Mouse (Mus musculus): ENCODE data around the gene Slc35d2. TPM values are rescaled to one million over a fixed set of nuclear protein-coding genes. Genes with fewer than 3 reads are reported as not detected.
A peak's percentile ranks its signal among the peaks of the same experiment; 100 is the strongest.

Gene Slc35d2
- under 1 TPM; 0.30 to 0.46 TPM for total RNA-seq (2021)
- long read RNA-seq, experiment 1, partial matches to known transcripts, result 0 of 1 reads
- long read RNA-seq, experiment 1, other reads (novel, unspliced or antisense), result 1 of 1 reads
- long read RNA-seq, experiment 2, result 0 reads

DNA sequence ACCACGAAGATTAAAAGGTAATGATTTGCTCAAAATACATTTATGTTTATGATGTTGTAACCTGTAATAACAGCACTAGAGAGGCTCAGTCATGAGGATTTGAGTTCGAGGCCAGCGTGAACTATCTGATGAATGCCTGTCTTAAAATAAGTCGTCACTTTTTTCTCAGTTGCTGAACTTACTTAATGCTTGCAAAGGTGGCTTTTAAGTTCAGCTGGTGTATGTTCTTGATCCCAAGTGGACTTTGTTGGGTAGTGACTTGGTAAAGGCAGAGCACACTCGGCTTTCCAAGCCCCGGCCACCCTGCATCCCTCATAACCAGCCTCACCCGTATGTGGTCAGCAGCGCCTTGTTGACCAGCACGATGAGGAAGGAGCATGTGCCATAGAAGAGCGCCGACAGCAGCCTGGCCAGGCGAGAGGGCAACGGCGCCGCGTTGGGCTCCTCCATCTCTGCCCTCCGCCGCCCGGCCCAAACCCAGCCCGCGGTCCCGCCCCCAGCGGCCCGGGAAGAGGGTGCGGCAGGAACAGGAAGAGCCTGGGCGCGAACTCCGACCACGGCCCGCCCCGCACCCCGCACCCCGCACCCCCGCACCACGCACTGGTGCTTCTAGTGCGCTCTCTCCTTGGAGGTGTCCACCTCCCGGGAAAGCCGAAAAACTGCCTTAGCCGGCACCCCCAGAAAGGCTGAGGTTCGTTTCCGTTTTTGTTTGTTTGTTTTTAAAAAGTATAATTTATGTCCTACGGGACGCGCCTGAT, at the start of gene Slc35d2:
Gene Slc35d2, minus strand, starts transcription at position 511 of the 758 bp plus-strand sequence.
- intact Hi-C loops (cut with DNase I), result no loop called here
- peak; percentile 43 to 59 for DNase-seq

DNA sequence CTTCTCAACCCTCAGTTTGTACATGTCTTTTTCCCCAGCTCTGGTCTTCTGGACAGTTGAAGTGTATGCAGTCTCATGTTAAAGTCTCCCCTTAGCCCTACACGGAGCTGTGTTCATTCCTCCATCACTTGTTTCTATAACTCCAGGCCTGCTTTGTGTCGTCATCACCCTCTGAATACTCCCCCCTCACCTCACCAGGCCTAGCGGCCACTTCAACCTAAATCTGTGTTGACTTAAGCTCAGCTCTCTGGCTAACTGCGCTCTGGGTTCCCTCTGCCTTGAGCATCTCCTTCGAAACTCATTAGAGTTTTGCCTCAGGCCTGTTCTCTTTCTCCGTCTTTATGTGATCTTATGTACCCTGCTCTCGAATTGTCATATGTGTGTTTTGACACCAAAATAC, 48.8 kb upstream of the Slc35d2 start:
- DNase-seq, result no peak
- intact Hi-C loops (cut with DNase I), result no loop called here

DNA sequence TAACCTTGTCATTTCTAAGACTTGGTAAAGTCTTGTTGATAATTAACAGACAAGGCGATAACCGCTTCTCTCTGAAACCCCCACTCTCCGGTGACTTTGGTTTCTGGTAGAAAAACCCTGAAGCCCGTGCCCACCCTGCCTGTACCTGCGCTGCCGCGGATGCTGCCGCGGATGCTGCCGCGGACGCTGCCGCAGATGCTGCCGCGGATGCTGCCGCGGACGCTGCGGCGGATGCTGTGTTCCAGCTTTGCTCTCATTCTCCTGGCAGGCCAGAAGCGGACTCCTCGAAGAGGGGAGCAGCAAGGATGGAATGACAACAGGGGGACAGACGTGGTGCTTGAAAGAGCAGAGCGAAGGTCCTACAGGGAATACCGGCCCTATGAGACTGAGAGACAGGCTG, 40.6 kb upstream of the Slc35d2 start:
- no peak for DNase-seq
- intact Hi-C loops (cut with DNase I), result no loop called here

DNA sequence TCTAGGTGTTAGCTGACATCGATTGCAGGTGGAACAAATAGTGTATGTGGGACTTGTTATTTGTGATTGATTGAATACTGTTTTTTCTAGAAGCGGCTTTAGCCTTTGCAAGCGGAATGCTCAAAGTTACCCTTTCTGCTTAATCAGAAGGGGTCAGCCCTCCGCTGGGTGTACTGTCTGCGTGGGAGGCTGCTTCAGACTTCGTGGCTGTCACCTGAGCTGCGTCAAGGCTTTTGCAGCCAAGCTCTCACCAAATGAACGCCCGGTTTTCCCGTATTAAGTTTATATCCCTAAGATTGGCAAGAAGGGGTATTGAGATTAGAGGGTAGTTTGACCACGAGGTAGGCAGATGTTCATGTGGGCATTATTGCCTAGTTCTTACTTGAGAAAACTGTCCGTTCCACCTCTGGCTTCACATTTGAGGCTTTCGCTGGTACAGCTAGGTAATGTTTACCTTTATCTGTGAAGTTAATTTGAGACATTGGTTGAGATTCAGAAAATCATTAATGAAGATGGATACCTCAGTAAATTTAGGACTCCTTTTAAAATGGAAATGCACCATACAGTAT, 34.1 kb upstream of the Slc35d2 start:
- intact Hi-C loops (cut with DNase I), result no loop called here
- DNase-seq, result no peak

DNA sequence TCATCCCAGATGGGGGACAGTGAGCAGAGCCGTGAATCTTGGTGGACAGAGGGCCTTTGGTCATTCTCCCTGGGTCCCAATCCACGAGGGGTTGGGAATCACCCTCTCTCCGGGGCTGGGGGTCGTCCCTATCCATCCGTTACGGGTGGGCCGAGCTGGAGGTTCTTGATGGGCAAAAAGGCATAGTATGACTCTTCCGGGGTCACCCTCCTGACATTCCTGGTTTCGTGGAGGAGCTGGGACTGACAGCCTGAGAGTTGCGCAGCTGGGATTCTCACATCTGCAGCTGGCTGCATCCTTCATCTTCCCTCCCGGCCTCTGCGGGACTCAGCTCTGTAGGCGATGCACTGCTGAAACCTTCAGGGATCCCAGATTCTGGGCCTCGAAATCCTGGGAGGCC, 33.5 kb upstream of the Slc35d2 start:
- DNase-seq, result no peak
- intact Hi-C loops (cut with DNase I), result no loop called here

DNA sequence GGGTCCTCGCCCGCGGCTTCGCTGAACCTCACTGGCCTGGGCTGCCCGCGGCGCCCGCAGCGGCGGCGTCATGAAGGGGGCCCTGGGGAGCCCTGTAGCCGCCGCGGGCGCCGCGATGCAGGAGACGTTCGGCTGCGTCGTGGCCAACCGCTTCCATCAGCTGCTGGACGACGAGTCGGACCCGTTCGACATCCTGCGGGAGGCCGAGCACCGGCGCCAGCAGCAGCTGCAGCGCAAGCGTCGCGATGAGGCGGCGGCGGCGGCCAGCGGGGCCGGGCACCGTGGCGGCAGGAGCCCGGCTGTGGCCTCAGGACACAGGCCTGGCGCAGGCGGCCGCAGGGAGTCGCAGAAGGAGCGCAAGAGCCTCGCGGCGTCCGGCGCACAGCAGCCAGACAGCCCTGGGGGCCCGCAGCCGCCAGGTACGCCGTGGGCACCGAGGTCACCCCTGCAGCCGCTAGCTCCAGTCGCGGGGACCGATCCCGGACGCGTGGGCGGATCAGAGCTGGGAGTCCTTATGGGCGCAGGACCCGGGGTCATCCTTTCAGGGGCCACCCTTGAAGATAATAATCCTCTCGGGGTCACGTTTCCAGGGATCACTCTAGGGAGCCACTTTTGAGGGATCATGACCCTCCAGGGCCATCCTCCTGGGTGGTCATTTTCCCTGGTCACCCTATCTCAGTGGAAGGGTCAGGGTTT, 32.9 kb upstream of the Slc35d2 start:
- DNase-seq, result no peak
- intact Hi-C loops (cut with DNase I), result no loop called here

DNA sequence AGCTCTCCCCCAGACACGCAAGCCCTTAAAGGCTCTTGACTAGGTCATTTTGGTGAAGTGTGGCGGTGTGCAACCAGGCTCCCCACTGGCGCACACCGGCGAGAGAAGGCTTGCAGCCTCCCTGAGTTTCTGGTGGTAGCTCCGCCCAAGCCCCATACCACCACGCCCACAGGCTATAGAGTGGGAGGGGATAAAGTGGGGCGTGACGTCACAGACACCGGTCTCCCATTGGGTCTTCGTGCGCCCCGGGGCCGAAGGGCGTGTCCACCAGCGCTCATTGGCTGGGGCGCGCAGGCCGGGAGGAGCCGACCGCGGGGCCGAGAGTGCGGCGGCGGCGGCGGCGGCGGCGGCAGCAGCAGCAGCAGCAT, 32.4 kb upstream of the Slc35d2 start, which contains the start of gene Habp4:
Gene Habp4, plus strand, starts transcription at position 277 of the 368 bp plus-strand sequence.
- peak; percentile 94 to 97 for DNase-seq
- intact Hi-C loops (cut with DNase I), result no loop called here

DNA sequence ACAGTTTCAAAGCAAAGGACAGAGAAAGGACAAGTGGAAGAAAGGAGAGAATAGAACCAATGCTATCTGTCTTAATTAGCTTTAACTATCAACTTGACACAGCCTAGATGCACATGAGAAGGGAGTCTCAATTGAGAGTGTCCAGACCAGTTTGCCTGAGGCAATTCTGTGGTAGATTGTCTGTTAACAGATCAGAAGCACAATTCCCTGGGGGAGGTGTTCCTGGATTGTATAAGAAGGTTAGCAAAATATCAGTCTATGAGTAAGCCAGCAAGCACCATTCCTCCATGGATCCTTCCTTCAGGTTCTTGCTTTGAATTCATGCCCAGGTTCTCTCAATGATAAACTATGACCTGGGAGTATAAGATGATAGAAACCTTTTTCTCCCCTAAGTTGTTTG, 27.8 kb upstream of the Slc35d2 start:
- intact Hi-C loops (cut with DNase I), result no loop called here
- no peak for DNase-seq

DNA sequence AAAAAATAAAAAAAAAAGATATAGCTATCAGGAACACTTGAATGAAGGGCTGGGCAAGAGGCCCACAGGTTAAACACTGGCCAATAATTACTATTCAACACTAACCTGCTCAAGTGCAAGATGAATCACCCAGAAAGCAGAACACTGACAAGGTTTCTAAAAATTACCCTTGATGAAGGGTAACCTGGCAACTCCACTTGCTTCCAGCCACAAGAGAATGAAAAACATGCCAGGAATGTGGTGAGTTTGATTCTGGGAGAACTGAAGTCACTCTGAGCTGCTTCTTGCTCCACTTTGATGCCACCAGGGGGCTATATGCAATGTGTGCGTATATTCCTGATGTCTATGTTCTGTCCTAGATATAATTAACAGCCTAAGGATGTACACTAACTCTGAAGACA, 26.0 kb upstream of the Slc35d2 start:
- intact Hi-C loops (cut with DNase I), result no loop called here
- no peak for DNase-seq

DNA sequence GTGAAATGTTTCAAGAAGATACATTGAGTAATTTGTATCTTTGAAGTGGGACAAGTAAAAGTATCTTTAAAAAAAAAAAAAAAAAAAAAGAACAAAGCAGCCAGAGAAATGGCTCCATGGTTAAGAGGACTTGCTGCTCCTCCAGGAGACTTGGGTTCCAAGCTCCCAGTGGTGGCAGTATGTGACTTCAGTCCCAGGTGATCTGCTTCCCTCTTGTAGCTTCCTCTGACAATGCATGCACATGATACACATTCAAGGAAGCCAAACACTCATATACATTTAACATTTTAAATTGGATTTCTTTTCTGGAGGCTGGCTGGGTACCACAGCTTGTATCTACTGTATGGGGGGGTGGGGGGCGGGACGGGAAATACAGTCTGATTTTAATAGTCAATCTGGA, 25.5 kb upstream of the Slc35d2 start:
- intact Hi-C loops (cut with DNase I), result no loop called here
- no peak for DNase-seq

DNA sequence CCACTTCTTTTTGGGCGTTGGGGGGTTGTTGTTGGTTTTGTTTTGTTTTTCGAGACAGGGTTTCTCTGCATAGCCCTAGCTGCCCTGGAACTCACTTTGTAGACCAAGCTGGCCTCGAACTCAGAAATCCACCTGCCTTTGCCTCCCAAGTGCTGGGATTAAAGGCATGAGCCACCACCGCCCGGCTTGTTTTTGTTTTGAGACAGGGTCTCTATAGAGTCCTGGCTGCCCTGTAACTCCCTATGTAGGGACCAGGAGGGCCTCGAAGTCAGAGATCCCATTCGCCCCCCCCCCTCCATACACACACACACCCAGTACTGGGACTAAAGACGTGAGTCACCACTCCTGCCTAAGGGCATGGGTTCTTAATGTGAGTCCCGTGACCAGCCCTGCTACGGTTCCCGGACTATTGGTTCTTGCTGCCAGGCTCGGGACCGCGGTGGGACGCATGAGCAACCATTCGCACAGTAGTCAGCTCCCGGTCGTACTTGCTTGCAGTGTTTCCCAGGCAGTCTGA, 24.6 kb upstream of the Slc35d2 start:
- intact Hi-C loops (cut with DNase I), result no loop called here
- peak in 1 of 2 experiments; percentile 36 for DNase-seq

DNA sequence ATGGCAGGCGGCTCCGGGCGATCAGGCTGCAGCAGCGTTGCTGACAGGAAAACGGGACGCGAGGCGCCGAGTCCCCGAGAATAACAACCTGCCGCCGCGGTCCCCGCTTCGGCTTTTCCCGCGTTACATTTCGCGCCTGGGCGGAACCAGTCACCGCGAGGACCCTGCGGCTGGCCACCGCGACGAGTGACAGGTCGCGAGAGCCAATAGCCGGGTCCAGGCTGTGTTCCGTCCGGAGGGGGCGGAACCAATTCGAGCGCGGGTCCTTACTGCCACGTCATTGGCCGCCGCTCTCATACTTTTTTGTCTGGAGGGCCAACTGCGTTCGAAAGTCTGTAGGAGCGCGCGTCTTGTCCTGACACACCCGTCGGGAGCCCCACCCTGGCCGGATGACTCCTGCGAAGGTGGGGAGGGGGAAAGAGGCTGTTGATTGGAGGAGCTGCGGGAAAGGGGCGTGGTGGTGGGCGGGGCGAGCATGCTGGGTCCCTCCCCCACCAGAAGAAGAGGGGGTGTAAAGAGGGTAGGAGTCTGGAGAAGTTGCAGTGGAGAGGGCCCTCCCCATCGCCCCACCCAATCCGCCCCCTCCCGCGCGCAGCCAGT, 24.0 kb upstream of the Slc35d2 start, which contains the start of gene Zfp367:
Gene Zfp367, minus strand, starts transcription at position 120 of the 600 bp plus-strand sequence.
- peak; percentile 92 to 97 for DNase-seq
- intact Hi-C loops (cut with DNase I), result no loop called here

DNA sequence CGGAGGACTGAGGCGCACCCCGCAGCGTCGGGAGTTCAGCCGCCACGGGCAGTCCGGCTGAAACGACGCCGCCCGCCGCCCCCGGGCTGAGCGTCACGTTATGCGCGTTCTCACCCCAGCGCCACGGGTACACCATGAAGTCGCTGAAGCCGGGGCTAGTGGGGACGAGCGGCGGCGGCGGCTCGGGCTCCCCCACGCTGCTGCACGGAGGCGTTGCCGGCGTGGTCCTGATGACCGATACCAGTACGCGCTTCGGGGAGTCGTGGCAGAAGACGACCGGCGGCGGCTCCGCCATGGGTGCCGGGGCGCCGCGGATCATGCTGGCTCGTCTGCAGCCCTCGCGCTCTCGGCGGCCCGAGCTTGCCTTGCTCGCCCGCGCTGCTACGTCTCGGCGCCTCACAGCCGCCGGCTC, 23.5 kb upstream of the Slc35d2 start:
- DNase-seq, result no peak
- intact Hi-C loops (cut with DNase I), result no loop called here

DNA sequence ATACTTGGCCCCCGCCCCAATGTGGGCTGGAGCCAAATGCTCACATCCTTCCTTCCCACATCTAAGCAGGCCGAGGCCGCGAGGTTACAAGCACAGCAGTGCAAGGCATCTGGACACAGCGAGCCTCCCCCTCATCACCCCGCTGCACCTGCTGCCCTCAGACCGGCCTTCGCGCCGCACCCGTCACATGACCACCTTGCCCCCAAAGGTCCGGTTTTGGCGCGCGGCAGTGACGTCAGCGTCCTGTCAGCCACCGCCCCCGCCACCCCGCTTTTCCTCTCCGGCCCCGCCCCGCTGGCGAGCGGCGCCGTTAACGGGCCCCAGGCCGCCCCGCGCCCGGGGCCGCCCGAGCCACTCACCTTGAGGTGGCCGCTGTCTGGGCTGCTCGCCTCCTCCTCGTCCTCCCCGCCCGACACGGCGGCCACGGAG, 23.1 kb upstream of the Slc35d2 start:
- intact Hi-C loops (cut with DNase I), result no loop called here
- DNase-seq, result peak; percentile 71 to 79

DNA sequence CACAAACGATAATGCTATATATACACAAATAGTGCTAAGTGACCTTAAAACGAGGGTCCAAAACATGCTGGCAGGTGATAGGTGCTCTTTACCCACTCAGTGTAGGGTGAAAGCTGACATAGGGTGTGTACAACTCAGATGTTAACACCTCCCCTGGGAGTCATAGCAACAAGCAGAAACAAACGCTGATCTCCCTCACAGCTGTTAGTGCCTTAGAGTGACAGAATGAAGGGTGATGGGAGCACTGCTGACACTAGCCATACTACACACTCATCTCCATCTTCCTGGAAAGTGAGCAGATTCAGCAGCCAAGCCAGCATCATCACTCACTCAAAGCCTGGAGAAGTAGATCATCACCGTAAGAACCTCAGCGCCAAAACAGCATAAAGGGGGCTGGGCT, 21.0 kb upstream of the Slc35d2 start:
- no peak for DNase-seq
- intact Hi-C loops (cut with DNase I), result no loop called here

DNA sequence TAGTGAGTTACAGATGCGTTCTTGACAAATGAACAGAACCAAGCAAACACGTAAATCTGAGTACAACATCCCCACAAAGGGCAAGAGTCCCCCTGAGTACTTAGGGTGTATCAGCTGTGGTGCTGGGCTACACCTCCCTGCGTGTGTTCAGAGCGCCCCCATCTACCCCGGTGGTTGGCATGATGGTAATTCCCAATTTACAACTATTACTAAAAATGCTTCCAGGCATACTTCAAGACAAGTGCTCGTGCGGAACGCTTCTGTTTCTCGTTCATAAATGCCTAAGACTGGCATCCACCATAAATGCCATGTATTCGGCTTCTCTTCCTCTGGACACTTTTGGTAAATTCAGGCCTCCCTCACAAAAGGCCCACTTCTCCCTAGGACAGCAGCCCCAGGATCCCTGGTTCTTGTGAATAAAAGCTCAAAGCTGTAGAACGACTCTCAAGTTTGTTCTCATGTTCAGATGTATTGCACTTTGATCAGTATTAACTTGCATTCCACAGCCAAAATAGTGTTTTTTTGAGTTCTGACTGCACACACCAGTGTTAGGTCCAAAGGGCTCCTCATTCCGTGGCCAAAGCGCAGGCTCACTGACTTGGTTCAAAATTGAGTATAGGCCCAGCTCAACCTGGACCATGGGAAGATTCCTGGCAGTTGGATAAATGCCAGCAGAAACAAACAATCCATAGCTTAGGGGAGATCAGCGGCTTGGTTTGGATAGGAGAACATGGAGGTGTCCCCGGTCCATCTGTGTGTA, 628 bp upstream of the Slc35d2 start:
- intact Hi-C loops (cut with DNase I), result no loop called here
- peak; percentile 10 to 25 for DNase-seq

DNA sequence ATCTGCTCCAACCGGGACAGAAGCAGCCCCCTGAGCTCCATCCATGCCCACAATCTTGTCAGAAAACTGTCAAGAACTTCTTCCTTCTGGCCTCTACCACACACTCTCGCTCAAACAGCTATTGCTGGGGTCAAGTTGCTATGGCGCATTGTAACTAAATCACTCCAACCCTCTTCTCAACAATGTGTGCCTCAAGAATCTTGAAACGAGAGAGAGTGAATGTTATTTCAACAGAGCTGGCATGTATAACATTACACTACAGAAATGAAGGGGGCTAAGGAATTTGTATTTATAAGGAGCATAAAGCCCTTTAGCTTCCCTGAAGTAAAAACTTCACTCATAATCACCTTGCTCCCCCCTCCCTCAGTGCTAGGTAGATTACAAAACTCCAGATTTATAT, 2.9 kb downstream of the Slc35d2 start:
- DNase-seq, result no peak
- intact Hi-C loops (cut with DNase I), result no loop called here

DNA sequence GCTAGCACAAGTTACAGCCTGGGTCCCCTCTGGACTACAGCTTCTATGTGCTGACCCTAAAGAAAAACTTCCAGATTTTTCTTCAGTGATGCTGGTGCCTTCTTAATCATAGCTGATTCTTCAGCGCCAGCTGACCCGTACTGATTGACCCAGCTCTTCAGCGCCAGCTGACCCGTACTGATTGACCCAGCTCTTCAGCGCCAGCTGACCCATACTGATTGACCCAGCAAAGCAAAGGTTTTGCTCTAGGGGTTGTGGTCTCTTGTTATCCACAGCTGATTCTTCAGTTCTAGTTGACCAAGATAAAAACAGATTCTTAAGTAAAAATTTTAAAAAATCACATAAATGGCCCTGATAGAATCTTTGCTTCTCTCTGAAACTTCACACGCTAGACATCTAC, 4.3 kb downstream of the Slc35d2 start:
- no peak for DNase-seq
- intact Hi-C loops (cut with DNase I), result no loop called here

DNA sequence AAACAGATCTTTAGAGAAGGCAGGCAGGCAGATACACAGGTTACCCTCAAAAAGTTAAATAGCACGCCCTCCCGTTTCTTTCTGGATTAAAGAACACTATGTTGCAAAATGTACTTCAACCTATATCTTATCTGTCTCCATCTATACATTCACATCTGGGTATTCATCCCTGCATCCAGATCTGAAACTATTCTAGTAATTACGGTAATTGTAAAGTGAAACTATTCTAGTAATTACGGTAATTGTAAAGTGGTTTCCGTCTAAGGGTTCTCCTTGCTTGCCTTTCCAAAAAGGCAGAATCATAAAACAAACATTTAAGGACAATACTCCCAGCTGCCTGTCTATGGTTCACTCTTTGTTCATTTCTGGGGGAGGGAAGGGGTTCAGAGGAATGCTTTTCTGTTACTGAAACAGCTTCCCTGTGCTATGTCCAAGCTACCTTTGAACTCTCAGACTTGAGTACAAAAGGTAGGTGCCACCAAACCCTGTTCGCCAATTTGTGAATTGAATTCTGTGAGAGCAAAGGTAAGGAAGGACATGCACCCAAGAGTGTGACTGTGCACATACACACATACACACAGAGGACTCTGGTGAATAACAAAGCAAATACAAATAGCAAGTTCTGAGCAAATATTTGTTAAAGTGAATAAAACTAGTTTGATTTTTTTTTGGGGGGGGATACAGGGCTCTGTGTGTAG, 5.5 kb downstream of the Slc35d2 start:
- no peak for DNase-seq
- intact Hi-C loops (cut with DNase I), result no loop called here

All from gastrocnemius, postnatal 36 days (tissue).